Mouse (Mus musculus): Measurements from ENCODE around the gene Rexo5.

Rexo5 gene

GRCm38 (mm10) chr7:119793586-119794250 lies at the start of gene Rexo5, which contains the start of gene Eri2:
Gene Rexo5 (plus strand): TSS chr7:119794006.
Gene Eri2 (minus strand): TSS chr7:119794058.
- peak; percentile 86 to 92 for DNase-seq (ENCODE audit: low spot score in 2 of 2)

- DNase-seq (ENCODE audit: low spot score in 2 of 2) = peak in 1 of 2 experiments; percentile 59
Measured at GRCm38 (mm10) chr7:119744321-119744720, 49.5 kb upstream of the Rexo5 start.

- no peak for DNase-seq (ENCODE audit: low spot score in 2 of 2)
Measured at GRCm38 (mm10) chr7:119745869-119746268, 47.9 kb upstream of the Rexo5 start.

- no peak for DNase-seq (ENCODE audit: low spot score in 2 of 2)
Measured at GRCm38 (mm10) chr7:119748761-119749160, 45.0 kb upstream of the Rexo5 start.

GRCm38 (mm10) chr7:119749942-119750341 lies 43.9 kb upstream of the Rexo5 start:
- DNase-seq (ENCODE audit: low spot score in 2 of 2) = no peak

GRCm38 (mm10) chr7:119753696-119754095 lies 40.1 kb upstream of the Rexo5 start:
- no peak for DNase-seq (ENCODE audit: low spot score in 2 of 2)

- DNase-seq (ENCODE audit: low spot score in 2 of 2) = no peak
Measured at GRCm38 (mm10) chr7:119760527-119760951, 33.3 kb upstream of the Rexo5 start, which contains the start of gene Acsm3. Gene Acsm3 (plus strand): TSS chr7:119760923.

- DNase-seq (ENCODE audit: low spot score in 2 of 2) = no peak
Measured at GRCm38 (mm10) chr7:119762166-119762697, 31.6 kb upstream of the Rexo5 start.

- no peak for DNase-seq (ENCODE audit: low spot score in 2 of 2)
Measured at GRCm38 (mm10) chr7:119764377-119764776, 29.4 kb upstream of the Rexo5 start.

GRCm38 (mm10) chr7:119766996-119767395 lies 26.8 kb upstream of the Rexo5 start:
- DNase-seq (ENCODE audit: low spot score in 2 of 2) = no peak

GRCm38 (mm10) chr7:119769895-119770294 lies 23.9 kb upstream of the Rexo5 start:
- no peak for DNase-seq (ENCODE audit: low spot score in 2 of 2)

GRCm38 (mm10) chr7:119783453-119783852 lies 10.4 kb upstream of the Rexo5 start:
- no peak for DNase-seq (ENCODE audit: low spot score in 2 of 2)

GRCm38 (mm10) chr7:119784908-119785307 lies 8.9 kb upstream of the Rexo5 start:
- no peak for DNase-seq (ENCODE audit: low spot score in 2 of 2)

- no peak for DNase-seq (ENCODE audit: low spot score in 2 of 2)
Measured at GRCm38 (mm10) chr7:119789024-119789423, 4.8 kb upstream of the Rexo5 start.

- no peak for DNase-seq (ENCODE audit: low spot score in 2 of 2)
Measured at GRCm38 (mm10) chr7:119794251-119794638, 439 bp downstream of the Rexo5 start.

- DNase-seq (ENCODE audit: low spot score in 2 of 2) = no peak
Measured at GRCm38 (mm10) chr7:119795311-119795710, 1.5 kb downstream of the Rexo5 start.

- no peak for DNase-seq (ENCODE audit: low spot score in 2 of 2)
Measured at GRCm38 (mm10) chr7:119800488-119800887, 6.7 kb downstream of the Rexo5 start.

GRCm38 (mm10) chr7:119800991-119801390 lies 7.2 kb downstream of the Rexo5 start:
- no peak for DNase-seq (ENCODE audit: low spot score in 2 of 2)

- DNase-seq (ENCODE audit: low spot score in 2 of 2) = no peak
Measured at GRCm38 (mm10) chr7:119807396-119807795, 13.6 kb downstream of the Rexo5 start.

- DNase-seq (ENCODE audit: low spot score in 2 of 2) = no peak
Measured at GRCm38 (mm10) chr7:119808723-119809122, 14.9 kb downstream of the Rexo5 start.

GRCm38 (mm10) chr7:119835371-119835770 lies 41.6 kb downstream of the Rexo5 start:
- no peak for DNase-seq (ENCODE audit: low spot score in 2 of 2)

- no peak for DNase-seq (ENCODE audit: low spot score in 2 of 2)
Measured at GRCm38 (mm10) chr7:119835996-119836777, 42.4 kb downstream of the Rexo5 start.

Data from spleen, postnatal 4 days (tissue).